Mouse (Mus musculus) spleen, adult 18-20 months (tissue): ENCODE measurements around the gene Cbfa2t3.

Source experiments
- DNase-seq, 2 experiments: peaks; one replicate each; pipeline ENCODE4 v3.0.0; 2022; ENCODE audit warnings: mixed read lengths in 2 of 2

The Cbfa2t3 gene

GRCm38 (mm10) chr8:122699005-122699492 lies at the start of gene Cbfa2t3:
Gene Cbfa2t3 (minus strand): TSS chr8:122699109.
- DNase-seq: peak; percentile 43 to 57

- DNase-seq: no peak
Measured at GRCm38 (mm10) chr8:122747825-122748224, 48.9 kb upstream of the Cbfa2t3 start.

- no peak for DNase-seq
Measured at GRCm38 (mm10) chr8:122746439-122746838, 47.5 kb upstream of the Cbfa2t3 start.

GRCm38 (mm10) chr8:122745750-122746275 lies 46.9 kb upstream of the Cbfa2t3 start:
- no peak for DNase-seq

- no peak for DNase-seq
Measured at GRCm38 (mm10) chr8:122745022-122745749, 46.3 kb upstream of the Cbfa2t3 start.

GRCm38 (mm10) chr8:122742471-122742870 lies 43.6 kb upstream of the Cbfa2t3 start:
- no peak for DNase-seq

- peak; percentile 85 to 87 for DNase-seq
Measured at GRCm38 (mm10) chr8:122739102-122739725, 40.3 kb upstream of the Cbfa2t3 start.

- DNase-seq: no peak
Measured at GRCm38 (mm10) chr8:122737886-122738285, 39.0 kb upstream of the Cbfa2t3 start.

GRCm38 (mm10) chr8:122737071-122737470 lies 38.2 kb upstream of the Cbfa2t3 start:
- no peak for DNase-seq

GRCm38 (mm10) chr8:122736623-122737022 lies 37.7 kb upstream of the Cbfa2t3 start:
- DNase-seq: no peak

- DNase-seq: no peak
Measured at GRCm38 (mm10) chr8:122735542-122736473, 36.9 kb upstream of the Cbfa2t3 start.

- DNase-seq: no peak
Measured at GRCm38 (mm10) chr8:122735110-122735509, 36.2 kb upstream of the Cbfa2t3 start.

- DNase-seq: no peak
Measured at GRCm38 (mm10) chr8:122728630-122729029, 29.7 kb upstream of the Cbfa2t3 start.

- DNase-seq: no peak
Measured at GRCm38 (mm10) chr8:122727412-122727811, 28.5 kb upstream of the Cbfa2t3 start.

GRCm38 (mm10) chr8:122726789-122727188 lies 27.9 kb upstream of the Cbfa2t3 start:
- no peak for DNase-seq

- DNase-seq: no peak
Measured at GRCm38 (mm10) chr8:122725187-122725586, 26.3 kb upstream of the Cbfa2t3 start.

- peak; percentile 26 to 36 for DNase-seq
Measured at GRCm38 (mm10) chr8:122720811-122721640, 22.1 kb upstream of the Cbfa2t3 start.

- peak in 1 of 2 experiments; percentile 35 for DNase-seq
Measured at GRCm38 (mm10) chr8:122720070-122720729, 21.3 kb upstream of the Cbfa2t3 start.

GRCm38 (mm10) chr8:122719500-122720065 lies 20.7 kb upstream of the Cbfa2t3 start:
- DNase-seq: peak in 1 of 2 experiments; percentile 19

GRCm38 (mm10) chr8:122718711-122719499 lies 20.0 kb upstream of the Cbfa2t3 start:
- DNase-seq: no peak
